Mouse (Mus musculus) gastrocnemius, postnatal 14 days (tissue): ENCODE results near the gene Ethe1. TPM values are rescaled to one million over a fixed set of nuclear protein-coding genes. Genes with fewer than 3 reads are reported as not detected.

Experiments used
- DNase-seq: peaks from one replicate; pipeline ENCODE4 v3.0.0; 2021; ENCODE audit warnings: mixed read lengths
- intact Hi-C: fragments of 180-260 bp; cut with DNase I; formaldehyde crosslinking; loops from one replicate; pipeline ENCODE4 v1.15.1; 2025; ENCODE audit warnings: low total_unique reads
- long read RNA-seq, 2 experiments: library from polyadenylated mRNA; stranded (forward); transcript quantifications; one replicate each; pipeline ENCODE4 v2.0.0; 2021
- total RNA-seq, 2 experiments: library from RNA; stranded (reverse); gene quantifications; 2 replicates each; pipeline ENCODE4 v1.2.3; 2021

The Ethe1 gene
- 10 to 100 TPM; 12.0 to 15.3 TPM for total RNA-seq
- long read RNA-seq, experiment 1, partial matches to known transcripts: 28 of 29 reads
- long read RNA-seq, experiment 1, other reads (novel, unspliced or antisense): 1 of 29 reads
- long read RNA-seq, experiment 2, partial matches to known transcripts: 29 of 30 reads
- long read RNA-seq, experiment 2, other reads (novel, unspliced or antisense): 1 of 30 reads

- peak; percentile 81 for DNase-seq
- intact Hi-C loops: no loop called here
Measured at GRCm38 (mm10) chr7:24587330-24588105, at the start of gene Ethe1, which contains the start of gene Zfp575. Gene Ethe1, plus strand, starts transcription at chr7:24587543. Gene Zfp575, minus strand, starts transcription at chr7:24587641.

DNA sequence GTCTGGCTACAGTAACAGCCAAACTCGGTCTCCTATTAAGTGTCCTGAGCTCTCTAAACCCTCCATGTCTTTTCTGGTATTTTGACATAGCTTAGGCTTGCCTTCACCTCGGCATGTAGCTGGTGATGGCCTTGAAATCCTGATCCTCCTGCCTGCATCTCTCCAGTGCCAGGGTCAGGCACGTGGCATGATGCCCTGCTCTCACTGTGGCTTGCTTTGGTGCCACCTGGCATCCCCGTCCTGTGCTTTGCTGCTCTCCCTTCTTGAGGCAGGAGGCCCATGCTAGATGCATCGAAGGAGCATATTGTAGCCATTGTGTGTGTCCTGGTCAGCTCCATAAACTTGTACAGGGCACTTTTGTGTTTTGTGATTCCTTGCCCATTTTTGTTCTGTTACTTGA lies 49.8 kb upstream of the Ethe1 start:
- intact Hi-C loops: no loop called here
- DNase-seq: peak; percentile 38

GRCm38 (mm10) chr7:24538154-24538553 lies 49.2 kb upstream of the Ethe1 start:
- no peak for DNase-seq
- intact Hi-C loops: no loop called here

DNA sequence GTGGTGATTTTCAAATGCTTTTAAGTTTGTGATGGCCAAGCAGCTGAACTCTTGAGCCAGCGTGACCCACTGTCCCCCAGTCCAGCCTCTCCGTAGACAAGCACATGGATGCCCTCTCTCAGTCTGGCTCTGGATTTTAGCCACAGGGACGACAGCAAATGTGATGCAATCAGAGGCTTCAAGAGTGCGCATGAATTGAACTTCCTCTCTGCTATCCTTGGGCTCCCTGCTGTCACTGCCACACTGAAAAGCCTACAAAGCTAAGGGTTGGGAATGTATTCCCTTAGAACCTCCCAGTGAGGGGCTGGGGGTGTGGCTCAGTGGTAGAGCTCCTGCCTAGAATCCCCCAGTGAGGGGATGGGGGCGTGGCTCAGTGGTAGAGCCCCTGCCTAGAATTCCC lies 48.6 kb upstream of the Ethe1 start:
- intact Hi-C loops: no loop called here
- DNase-seq: no peak

GRCm38 (mm10) chr7:24539686-24540085 lies 47.7 kb upstream of the Ethe1 start:
- no peak for DNase-seq
- intact Hi-C loops: no loop called here

DNA sequence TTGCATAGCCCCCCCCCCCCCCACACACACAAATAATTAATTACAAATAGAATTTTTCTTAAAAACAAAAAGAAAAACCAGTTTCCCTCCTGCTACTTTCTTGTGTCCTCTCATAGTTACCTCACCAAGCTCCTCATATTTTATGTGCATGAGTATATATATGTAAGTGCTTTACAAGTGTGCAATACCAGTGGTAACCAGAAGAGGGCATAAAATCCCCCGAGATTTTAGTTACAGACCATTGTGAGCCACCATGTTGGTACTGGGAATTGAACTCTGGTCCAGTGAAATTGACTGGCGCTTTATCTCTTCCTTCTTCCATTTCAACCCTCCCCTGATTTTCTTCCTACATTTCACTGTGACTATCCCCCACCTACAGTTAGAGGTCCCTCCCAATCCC lies 42.8 kb upstream of the Ethe1 start:
- DNase-seq: no peak
- intact Hi-C loops: no loop called here

DNA sequence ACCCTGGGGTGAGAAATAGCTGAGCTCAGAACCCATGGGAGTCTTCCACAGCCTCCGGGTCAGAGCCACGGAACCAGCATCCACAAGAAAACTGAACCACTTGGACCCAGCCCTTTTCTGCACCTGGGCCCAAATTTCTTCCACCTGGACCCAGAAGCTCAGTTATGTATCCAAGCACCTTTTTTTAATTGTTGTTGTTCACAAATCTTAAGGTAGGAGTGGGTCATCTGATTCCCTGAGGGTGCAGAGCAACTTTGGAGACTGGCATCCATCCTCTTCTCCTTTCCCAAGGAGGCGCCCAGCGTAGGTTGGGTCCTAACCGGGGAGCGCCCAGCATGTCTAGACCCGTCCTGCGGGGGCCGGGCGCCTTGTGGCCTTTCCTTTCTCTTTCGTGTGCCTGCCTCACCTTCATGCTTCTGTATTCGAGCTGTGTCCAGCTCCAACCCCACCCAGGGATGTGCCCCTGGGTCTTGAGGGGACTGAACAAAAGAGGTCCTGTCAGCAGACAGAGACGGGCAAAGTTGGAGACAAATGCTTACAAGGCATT lies 41.2 kb upstream of the Ethe1 start, which contains the start of the genes Pinlyp and Xrcc1:
TSS of gene Pinlyp (minus strand) at position 51 of the 547 bp plus-strand sequence.
TSS of gene Xrcc1 (plus strand) at position 222 of the 547 bp plus-strand sequence.
- no peak for DNase-seq
- intact Hi-C loops: no loop called here

DNA sequence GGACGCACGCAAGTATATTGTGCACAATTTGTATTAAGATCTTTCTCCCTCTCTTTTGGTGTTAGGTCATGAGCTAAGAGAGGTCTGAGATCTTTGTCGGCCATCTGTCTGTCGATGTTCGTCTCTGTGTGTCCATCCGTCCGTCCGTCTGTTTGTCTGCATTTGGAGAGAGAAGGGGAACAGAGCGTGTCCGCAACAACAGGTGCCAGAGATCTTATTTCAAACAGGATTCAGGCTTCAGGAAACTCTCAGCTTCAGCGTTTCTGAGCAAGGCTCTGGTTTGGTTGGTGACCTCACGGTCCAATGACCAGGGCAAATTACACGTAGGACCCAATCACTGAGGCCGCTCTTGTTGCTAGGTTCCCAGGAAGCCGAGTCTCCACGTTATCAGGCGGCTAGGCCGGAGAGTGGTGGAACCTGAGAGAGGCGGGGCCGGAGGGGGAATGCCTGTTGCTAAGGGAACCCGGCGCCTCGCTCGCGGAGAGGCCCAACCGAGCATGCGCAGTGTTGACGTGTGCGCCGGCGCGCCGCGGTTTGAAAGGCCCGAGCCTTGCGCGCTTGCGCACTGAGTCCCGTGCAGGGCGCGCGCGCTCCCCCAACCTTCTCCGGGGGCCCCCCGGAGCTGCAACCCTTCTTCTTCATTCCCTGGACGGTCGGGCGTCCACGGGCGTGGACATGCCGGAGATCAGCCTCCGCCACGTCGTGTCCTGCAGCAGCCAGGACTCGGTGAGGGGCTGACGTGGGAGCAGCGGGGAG lies 40.5 kb upstream of the Ethe1 start:
- peak; percentile 100 for DNase-seq
- intact Hi-C loops: no loop called here

DNA sequence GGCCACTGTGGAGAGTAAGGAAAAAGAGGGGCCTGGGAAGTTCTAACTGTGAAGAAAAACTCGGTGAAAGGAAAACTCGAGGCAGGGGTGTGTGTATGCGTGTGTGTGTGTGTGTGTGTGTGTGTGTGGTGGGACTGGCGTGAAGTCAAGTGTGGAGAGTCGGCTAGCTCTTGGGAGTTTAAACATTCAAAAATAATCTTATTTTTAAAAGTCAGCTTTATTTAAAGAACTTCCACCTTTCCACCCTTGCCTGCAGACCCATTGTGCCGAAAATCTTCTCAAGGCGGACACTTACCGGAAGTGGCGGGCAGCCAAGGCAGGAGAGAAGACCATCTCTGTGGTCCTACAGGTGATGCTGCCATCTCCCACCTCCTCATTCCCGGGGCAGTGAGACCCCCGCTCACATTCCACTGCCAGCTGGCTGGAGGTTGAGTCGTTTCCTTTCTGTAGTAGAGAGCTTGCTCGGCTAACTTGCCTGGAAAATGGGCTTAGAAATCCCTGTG lies 39.8 kb upstream of the Ethe1 start:
- DNase-seq: no peak
- intact Hi-C loops: no loop called here

DNA sequence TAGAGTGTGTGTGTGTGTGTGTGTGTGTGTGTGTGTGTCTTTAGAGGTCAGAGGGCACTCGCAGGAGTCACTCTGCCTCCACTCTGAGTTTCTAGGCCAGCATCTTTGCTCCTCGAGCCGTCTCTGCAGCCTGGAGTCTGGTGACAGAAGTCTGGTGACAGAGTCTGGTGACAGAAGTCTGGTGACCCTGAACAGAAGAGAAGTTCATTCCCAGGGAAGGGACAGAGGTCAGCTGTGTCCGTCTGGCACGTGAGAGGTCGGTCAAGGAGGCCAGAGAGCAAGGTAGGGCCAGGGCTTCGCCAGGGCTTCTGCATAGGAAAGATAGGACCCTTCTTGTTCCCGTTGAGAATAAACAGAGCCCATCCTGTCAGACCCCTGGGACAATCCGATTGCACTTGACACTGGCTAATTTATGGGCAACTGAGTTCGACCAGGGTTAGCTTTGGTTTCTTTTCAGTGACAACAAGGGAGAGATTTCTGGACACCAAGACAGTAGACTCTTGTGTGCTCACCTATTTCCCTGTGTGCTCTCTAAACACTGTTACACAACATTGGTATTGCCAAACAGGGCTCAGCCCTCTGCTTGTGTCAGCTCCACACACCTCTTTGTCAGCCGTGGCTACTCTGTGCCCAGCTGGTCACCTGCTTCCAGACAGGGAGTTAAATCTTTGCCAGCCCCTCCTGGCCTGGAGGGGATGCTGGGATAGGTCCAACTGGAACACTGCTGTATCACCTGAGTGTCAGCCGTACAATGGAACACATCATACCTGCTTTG lies 35.2 kb upstream of the Ethe1 start:
- no peak for DNase-seq
- intact Hi-C loops: no loop called here

DNA sequence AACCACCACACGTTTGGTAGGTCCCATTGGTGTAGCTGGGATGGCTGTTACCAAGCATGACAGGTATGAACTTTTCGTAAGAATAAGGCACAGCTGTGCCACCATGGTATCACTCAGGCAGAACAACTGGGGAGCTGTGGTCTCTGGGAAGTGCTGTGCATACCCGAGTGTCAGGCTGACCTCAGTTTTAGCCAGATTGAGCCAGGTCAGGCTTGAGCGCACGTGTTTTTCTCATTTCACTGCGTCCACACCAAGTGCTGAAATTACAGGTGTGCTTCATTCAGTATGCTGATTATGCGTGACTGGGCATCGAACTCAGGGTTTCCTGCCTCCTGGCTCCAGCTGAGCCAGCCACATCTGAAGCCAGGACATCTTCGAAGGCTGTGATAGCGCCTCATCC lies 31.6 kb upstream of the Ethe1 start:
- intact Hi-C loops: no loop called here
- DNase-seq: no peak

GRCm38 (mm10) chr7:24561450-24561849 lies 25.9 kb upstream of the Ethe1 start:
- DNase-seq: no peak
- intact Hi-C loops: loop anchor here (10.0 kb wide), 2 partner anchors 47 to 87 kb away; partner anchors contain the start of gene AC161166.1

- intact Hi-C loops: loop anchor here (10.0 kb wide), 2 partner anchors 49 to 89 kb away; partner anchors contain the start of gene AC161166.1
Measured at GRCm38 (mm10) chr7:24563191-24563836, 24.0 kb upstream of the Ethe1 start.

DNA sequence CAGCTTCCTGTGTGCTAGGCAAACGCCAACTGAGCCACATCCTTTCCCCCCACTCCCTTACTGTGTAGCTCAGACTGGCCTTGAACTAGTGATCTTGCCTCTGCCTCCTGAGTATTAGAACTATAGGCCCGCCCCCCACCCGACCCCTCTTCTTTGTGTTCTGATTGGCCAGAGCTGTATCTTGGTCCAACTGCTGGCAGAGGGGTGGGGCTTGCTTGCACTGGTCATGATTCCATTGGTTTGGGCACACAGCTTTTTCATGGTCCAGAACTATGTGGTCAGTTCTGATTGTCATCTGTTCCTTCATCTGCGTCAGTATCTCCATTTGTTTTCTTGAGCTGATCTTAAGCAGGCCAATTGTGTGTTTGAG lies 23.5 kb upstream of the Ethe1 start:
- intact Hi-C loops: loop anchor here (10.0 kb wide), 2 partner anchors 49 to 89 kb away; partner anchors contain the start of gene AC161166.1
- no peak for DNase-seq

More at GRCm38 (mm10) chr7:24563191-24563836, 24.0 kb upstream of the Ethe1 start:
- DNase-seq: no peak

DNA sequence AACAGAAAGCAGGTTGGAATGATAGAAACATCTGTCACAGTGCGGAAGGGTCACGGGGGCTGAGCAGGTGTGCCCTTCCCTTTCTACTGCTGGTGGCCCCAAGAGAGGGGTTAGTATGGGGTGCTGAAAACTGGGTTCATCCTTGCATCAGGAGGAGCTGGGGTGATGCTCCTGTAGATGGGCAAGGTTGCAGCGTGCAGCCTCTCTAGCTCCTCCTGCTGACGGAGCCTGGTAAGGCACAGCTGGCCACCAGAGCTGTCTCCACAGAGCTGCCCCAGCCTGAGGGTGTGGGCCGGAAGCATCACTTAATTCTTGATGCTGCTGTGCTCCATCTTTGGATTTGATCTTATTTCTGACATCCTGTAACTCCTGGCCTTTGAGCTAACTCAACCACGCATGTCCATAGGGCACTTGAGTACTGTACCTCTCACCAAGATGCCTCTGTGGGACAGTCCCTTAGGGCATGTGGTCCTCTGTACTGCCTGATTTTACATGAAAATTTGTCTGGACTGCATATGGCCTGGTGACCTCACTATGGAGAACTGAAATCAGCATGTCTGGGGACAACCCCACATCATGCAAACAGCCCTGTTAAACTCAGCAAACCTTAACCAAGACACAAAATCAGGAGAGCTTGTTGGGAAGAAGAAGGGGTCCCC lies 22.6 kb upstream of the Ethe1 start:
- intact Hi-C loops: loop anchor here (10.0 kb wide), 2 partner anchors 50 to 90 kb away; partner anchors contain the start of gene AC161166.1

GRCm38 (mm10) chr7:24565627-24566026 lies 21.7 kb upstream of the Ethe1 start:
- intact Hi-C loops: loop anchor here (10.0 kb wide), 2 partner anchors 51 to 91 kb away; partner anchors contain the start of gene AC161166.1
- DNase-seq: no peak

More for the DNA sequence above, 22.6 kb upstream of the Ethe1 start:
- DNase-seq: peak; percentile 73

DNA sequence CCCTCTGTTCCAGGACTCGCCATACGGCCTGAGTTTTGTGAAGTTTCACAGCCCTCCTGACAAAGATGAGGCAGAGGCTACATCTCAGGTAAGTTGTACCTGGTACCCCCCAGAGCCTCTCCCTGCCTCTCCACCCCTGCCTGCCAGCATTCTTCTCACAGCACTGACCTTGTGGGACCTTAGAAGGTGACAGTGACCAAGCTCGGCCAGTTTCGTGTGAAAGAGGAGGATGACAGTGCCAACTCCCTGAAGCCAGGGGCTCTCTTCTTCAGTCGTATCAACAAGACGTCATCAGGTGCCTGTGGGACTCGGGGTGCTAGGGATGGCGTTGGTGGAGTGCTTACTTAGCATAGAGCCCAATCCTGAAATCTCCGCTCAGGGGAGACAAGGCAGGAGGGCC lies 21.1 kb upstream of the Ethe1 start:
- intact Hi-C loops: loop anchor here (10.0 kb wide), 2 partner anchors 51 to 91 kb away; partner anchors contain the start of gene AC161166.1
- no peak for DNase-seq
